Mouse (Mus musculus): ENCODE data around the gene Itga11. TPM values are rescaled to one million over a fixed set of nuclear protein-coding genes. Genes with fewer than 3 reads are reported as not detected.
A peak's percentile ranks its signal among the peaks of the same experiment; 100 is the strongest.
"Not testable (repeated sequence)": the region's sequence is repeated elsewhere in the genome, so short reads cannot be mapped to it uniquely, and the experiment has no call there.

Itga11 gene
- total RNA-seq, 2 experiments from 2014 or later, result 0.59 to 0.91 TPM

DNA sequence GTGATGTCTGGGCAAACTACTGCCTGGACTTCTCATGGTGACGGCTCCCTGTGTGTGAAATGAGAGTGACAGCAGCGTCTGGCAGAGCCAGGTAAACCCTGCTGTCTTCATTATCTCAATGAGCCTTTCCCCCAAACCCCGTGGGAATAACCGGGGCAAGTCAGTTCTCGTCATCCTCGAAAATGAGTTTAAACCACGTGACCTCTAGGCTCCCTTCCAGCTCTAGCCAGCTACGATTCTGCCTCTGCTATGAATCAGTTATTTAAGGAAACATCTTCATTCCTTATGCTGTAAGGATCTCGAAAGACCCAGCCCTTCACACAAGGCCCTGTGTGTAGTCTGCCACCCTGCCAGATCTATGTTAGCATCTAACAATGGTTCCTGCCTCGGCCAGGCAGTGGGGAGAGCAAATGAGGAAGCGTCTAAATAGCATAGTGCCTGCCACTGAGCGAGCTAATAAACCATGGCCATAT is 139.5 kb downstream of the Itga11 start:
- peak; percentile 36 to 46 for DNase-seq (ENCODE audit: low spot score in 2 of 2)

DNA sequence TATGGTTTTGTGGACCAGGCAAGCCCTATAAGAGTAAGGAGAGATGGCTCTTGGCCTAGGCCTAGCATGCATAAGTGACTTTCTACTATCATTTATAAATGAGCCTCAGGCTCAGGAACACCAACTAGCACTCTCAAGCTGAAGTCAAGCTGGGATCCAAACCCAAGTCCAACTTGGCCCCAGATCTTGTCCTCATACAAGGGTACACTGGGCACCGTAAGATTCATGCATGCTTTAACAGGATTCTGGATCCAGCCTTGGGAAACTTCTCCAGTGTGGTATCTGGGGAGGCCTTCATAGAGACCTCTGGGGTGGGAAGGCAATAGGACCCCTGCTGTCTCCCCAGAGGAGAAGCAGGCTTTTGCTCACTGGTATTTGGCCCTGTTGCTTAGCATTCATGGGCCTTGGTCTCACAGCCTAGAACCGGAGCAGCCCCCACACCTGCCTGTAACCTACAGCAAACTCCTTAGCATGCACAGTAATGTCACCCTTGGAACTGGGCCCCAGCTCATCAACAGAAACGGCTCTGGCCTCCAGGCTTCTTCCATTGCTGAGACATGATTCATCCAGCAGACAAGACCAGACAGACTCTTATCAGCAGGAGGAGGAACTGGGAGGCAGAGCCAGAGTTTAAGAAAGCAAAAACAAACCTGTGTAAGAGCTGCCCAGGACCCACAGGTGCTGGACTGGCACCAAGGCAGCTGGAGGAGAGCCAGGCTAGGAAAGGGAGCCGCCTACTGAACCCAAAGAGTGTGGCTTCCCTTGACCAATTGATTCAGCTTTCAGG is 140.4 kb downstream of the Itga11 start:
- no peak for DNase-seq (ENCODE audit: low spot score in 2 of 2)

DNA sequence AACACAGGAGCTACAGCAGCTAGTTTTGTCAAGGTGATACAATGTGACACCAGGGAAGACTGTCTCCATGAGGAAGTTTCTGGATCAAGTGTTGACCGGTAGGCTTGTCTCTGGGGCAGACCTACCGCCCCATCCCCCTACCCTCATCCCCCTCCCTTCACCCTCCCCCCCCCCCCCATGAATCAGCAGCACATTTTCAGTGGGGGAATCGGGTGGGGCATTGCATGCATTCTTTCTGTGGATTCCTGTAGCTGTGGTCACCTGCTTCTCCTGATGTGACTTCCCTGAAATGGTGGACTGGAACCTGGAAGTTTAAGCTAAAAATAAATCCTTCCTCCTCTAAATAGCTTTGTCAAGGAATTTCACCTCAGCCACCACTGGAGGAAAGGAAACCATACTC is 141.9 kb downstream of the Itga11 start:
- no peak for DNase-seq (ENCODE audit: low spot score in 2 of 2)

DNA sequence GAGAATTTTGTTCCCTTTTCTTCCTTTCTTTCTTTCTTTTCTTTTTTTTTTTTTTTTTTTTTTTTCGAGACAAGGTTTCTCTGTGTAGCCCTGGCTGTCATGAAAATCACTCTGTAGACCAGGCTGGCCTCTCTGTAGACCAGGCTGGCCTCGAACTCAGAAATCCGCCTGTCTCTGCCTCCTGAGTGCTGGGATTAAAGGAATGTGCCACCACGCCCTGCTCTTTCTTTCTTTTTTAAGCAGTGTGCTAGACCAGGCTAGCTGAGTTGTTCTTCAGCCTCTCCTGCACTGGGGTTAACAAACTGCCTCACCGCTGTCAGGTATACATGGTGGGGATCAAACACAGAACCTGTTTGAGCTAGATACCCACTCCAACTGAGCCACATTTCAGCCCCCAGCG is 142.3 kb downstream of the Itga11 start:
- not testable (repeated sequence) for DNase-seq (ENCODE audit: low spot score in 2 of 2)

DNA sequence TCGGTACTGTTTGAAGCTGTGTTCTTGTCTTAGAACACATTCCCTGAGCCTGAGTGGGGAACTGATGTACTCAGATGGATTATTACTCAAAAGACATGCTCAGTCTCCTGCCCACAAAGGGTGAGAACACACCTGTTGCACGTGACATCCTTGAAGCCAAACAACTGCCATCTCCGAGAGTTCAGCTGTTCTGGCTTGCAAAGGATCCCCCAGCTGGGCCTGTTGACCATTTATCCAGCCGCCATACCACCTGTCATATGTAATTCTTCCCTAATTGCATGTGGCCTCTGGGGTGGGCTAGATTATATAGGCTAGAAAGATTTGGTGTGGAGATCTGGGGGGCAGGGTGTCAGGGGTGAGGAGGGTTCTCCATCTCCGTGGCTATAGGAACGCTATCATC is 143.2 kb downstream of the Itga11 start:
- DNase-seq (ENCODE audit: low spot score in 2 of 2), result no peak

DNA sequence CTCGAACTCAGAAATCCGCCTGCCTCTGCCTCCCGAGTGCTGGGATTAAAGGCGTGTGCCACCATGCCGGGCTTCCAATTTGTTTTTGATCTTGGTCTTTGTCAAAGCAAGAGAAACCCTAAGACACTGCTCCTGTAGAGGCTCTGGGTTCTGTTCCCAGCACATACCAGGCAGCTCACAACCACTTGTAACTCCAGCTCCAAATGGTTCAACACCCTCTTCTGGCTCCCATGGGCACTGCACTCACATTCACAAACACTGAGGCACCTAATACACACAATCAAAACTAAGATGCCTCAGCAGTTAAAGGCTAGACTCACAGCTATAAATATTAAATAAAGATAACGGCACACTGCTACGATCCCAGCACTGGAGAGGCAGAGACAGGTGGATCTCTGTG is 144.2 kb downstream of the Itga11 start:
- DNase-seq (ENCODE audit: low spot score in 2 of 2), result no peak

DNA sequence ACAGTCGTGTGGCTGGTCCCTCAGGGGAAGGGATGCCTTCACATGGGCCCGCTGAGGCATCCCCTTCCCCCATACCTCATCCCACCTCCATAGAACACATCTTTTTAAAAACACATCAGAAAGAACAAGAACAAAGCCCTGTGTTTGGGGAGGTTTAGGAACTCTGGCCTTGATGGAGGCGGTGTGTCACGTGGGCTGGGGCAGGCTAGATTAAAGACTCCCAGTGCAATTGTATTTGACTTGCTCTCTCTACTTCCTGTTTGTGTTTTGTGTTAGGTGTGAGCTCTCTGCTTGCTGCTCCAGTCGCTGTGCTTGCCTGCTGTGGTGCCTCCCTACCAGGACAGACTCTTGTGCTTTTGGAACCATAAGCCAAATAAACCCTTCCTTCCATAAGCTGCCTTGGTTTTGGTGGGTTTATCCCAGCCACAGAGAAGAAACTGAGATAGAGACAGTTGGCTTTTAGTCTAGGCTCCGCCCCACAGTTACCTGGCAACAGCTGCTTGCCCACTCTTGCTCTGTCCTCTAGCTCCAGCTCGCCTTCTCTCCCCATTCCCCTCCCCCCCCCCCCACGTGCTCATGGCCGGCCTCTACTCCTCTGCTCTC is 148.3 kb downstream of the Itga11 start:
- no peak for DNase-seq (ENCODE audit: low spot score in 2 of 2)

DNA sequence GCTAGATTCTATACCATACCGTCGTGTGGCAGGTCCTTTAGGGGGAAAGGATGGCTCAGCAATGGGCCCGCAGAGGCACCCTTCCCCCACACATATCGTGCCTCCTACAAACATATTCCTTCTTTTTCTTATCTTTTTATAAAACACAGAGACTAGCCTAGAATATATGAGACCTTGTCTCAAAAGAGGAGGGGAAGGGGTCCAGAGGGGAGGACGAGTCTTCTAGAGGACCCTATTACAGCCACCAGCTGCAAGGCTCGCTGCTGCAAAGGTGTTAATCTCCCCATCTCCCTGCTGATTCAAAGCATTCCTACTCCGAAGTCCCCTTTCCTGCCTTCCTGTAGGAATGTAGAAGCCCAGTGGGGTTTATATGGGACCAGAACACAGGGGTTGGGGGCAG is 148.8 kb downstream of the Itga11 start:
- no peak for DNase-seq (ENCODE audit: low spot score in 2 of 2)

DNA sequence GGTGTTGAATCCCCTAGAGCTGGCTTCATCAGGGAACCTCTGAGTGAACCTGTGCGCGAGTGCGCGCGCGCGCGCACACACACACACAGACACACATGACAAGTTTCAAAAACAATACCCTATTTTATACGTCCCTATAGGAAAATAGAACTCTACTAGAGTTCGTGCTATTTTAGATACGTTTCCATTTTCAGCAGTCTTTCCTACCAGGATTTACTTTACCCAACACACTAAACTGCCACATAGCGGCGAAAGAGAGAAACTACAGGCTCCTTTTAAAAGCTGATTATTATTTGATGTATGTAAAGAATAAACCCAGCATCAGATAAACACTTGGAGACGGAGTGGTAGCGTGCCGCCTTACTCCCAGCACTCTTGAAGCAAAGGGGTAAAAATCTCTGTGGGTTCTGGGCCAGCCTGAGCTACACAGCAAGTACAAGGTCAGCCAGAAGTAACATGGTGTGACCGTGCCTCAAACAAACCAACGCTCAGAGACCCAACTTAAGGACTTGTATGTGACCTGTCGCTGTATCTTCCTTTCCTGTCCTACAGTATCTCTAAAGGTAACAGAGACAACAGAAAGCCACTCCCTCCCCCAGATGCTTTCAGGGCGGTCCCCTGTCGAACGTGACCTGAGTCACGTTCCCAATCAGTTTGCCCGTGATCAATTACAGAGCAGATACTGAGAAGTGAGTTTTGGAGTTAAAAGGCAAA is 150.5 kb downstream of the Itga11 start:
- DNase-seq (ENCODE audit: low spot score in 2 of 2), result peak in 1 of 2 experiments; percentile 19

DNA sequence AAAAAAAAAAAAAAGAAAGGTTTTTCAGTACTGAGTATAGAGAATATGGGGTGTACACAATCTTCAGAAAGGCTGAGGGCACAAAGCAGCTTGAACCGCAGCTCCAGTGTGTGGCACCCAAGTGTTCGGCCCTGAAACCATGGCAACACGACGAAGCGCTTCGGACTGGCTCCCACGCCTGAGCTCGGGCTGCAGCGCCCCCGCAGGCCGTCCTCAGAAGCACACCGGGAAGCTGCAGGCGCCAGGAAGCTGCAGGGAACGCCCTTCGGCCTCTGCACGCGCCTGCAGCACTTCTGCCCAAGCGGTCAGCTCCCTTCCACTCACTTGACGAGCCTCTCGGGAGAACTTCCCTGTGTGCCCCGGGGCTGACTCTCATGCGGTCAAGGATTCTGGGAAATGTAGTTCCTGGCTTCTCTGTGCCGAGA is 151.0 kb downstream of the Itga11 start:
- DNase-seq (ENCODE audit: low spot score in 2 of 2), result peak; percentile 96 to 97

DNA sequence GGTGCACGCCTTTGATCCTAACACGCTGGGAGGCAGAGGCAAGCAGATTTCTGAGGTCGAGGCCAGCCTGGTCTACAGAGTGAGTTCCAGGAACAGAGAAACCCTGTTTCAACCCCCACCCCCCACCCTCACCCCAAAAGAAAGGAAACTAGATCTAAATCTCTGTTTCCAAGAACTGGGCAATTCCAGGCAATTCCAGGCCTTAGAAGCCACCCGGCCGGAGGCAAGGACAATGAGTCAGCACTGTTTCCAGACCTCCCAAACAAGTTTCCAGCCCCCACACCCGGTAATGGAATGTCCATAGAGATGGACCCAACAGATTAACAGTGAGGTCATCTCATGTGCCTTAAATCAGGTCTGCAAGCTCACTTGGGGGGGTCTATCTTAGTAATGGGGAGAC is 152.3 kb downstream of the Itga11 start:
- DNase-seq (ENCODE audit: low spot score in 2 of 2), result no peak

Other genes with a start within 250 kb of the Itga11 start
- gene Coro2b, start 140.8 kb upstream of the Itga11 start, total RNA-seq (2021), result 100 to 1,000 TPM; 131 to 136 TPM
- gene Fem1b, start 134.1 kb downstream of the Itga11 start, total RNA-seq (2021), result 100 to 1,000 TPM; 114 to 116 TPM
- 1 to 10 TPM; 9.2 to 9.7 TPM for gene Cln6, start 161.0 kb downstream of the Itga11 start, total RNA-seq (2021)
- gene Calml4, start 180.3 kb downstream of the Itga11 start, total RNA-seq (2021), result 1 to 10 TPM; 3.0 to 6.8 TPM

All from layer of hippocampus, postnatal 10 days (tissue).